Mouse (Mus musculus): ENCODE data around the gene Sfxn4.

Sfxn4 gene

DNA sequence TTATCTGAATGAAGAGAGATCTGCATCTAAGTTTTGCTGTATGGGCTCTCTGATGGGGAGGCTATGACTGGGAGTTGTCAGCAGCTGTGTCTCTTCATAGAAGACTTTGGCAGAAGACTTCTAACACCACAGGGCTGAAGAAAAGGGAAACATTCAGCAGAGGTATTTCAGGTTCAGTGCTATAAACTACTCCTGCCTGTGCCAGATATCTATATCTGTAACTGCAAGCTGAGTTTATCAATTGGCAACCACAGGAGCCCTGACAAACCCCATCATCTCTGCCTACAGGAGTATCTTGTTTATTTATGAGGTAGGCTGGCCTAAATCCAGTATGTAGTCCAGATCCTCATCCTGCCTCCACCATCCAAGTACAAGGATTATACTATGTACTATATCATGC is 18.0 kb downstream of the Sfxn4 start:
- DNase-seq (ENCODE audit: extremely low read depth, low read depth, low spot score), result no peak

- no peak for DNase-seq (ENCODE audit: extremely low read depth, low read depth, low spot score)
These were observed 23.5 kb downstream of the Sfxn4 start for GRCm38 (mm10) chr19:60837747-60838146.

GRCm38 (mm10) chr19:60818677-60819076 is 42.6 kb downstream of the Sfxn4 start:
- DNase-seq (ENCODE audit: extremely low read depth, low read depth, low spot score), result no peak

- DNase-seq (ENCODE audit: extremely low read depth, low read depth, low spot score), result no peak
These were observed 48.1 kb downstream of the Sfxn4 start for GRCm38 (mm10) chr19:60813133-60813532.

DNA sequence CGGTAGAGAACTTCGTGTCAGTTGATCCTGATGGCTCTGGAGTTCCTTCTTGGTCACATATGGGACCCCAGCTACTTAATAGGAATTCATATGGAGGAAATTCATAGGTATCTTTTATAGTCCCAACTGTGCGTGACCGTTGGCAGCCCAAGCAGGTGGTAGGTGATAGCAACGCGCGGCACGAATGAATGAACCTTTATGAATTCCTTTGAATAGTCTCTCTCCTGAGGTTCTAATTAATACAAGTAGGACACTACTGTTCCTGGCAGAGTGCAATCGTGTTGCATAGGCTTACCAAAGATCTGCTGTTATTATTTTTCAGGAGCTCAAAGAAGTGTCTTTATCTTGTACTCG is 49.3 kb downstream of the Sfxn4 start:
- DNase-seq (ENCODE audit: extremely low read depth, low read depth, low spot score), result no peak

- DNase-seq (ENCODE audit: extremely low read depth, low read depth, low spot score), result peak; percentile 8
These were observed 49.9 kb downstream of the Sfxn4 start, which contains the start of gene Fam45a for GRCm38 (mm10) chr19:60811098-60812035. Gene Fam45a, plus strand, starts transcription at chr19:60811585.

GRCm38 (mm10) chr19:60809927-60810326 is 51.4 kb downstream of the Sfxn4 start:
- DNase-seq (ENCODE audit: extremely low read depth, low read depth, low spot score), result no peak

DNA sequence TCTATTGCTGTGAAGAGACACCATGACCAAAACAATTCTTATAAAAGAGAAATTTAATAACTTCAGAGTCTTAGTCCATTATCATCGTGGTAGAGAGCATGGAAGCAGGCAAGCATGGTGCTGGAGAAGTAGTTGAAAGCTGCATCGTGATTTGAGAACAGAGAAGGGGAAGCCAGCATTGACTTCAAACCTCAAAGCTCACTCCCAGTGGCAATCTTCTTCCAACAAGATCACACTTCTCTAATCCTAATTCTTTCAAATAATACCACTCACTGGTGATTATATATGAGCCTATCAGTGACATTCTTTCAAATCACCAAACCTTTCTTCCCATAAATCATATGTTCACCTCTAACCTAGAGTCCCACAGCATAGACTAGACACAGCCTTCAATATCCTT is 56.4 kb downstream of the Sfxn4 start:
- DNase-seq (ENCODE audit: extremely low read depth, low read depth, low spot score), result no peak

DNA sequence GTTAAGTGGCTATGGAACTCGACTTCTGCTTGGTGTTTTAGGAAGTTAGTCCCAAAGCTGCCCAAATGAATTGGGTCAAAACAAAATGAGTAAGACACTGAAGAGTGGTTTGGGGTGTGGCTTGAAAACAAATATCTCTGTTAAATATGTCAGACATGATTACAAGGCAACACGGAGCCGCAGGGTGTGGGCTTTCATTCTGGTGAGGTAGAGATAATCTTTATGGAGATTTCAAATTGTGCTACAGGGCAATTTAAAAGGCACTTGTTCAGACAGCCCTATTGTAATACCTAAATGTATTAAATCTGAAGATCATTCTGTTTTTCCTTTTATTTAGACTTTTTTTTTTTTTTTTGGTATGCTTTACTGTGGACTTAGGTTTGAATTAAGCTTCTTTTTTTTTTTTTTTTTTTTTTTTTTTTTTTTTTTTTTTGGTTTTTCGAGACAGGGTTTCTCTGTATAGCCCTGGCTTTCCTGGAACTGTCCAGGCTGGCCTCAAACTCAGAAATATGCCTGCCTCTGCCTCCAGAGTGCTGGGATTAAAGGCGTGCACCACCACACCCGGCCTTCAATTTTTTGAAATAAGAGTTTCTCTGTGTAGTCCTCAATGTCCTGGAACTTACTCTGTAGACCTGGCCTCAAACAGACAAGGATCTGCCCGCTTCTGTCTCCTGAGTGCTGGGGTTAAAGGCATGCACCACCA is 61.3 kb downstream of the Sfxn4 start:
- DNase-seq (ENCODE audit: extremely low read depth, low read depth, low spot score), result no peak

DNA sequence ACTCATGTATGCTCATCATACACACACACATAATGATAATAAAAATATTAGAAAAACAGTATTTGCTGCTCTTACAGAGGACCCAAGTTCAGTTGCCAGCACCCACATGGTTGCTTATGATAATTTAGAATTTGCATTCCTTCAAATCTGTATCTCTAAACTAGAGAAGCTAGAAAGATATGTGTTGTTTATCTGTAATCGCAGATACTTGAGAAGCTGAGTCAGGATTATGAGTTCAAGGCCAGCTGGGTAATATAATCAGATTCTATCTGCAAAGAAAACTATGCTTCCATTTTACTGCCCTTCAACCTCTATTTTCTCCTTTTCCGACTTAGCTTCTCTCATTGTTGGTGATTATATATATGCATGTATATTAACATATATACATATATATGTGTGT is 63.9 kb downstream of the Sfxn4 start:
- no peak for DNase-seq (ENCODE audit: extremely low read depth, low read depth, low spot score)

GRCm38 (mm10) chr19:60795244-60795643 is 66.0 kb downstream of the Sfxn4 start:
- peak; percentile 81 for DNase-seq (ENCODE audit: extremely low read depth, low read depth, low spot score)

DNA sequence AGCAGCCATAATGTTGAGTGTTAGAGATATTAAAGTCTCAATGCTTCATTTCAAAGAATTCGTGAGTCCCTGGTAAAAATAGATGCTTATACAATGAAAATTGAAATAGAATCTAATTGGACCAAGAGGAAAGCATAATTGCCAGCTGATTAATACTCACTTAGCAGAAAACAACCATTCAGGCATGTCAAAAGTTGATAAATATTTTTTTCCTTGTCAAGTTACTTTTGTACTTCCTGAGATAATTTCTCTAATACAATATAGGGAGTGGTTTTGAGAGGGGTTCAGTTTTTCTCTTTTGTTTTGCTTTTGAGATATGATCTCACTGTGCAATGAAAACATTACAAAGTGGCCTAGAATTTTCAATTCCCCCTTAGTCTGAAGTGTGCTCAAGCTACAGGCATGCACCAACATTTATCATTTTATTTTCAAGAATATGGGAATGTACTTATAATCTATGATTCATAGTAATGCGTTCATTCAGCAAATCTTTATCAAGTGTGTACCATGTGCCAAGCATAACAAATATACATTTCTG is 68.0 kb downstream of the Sfxn4 start:
- no peak for DNase-seq (ENCODE audit: extremely low read depth, low read depth, low spot score)

DNA sequence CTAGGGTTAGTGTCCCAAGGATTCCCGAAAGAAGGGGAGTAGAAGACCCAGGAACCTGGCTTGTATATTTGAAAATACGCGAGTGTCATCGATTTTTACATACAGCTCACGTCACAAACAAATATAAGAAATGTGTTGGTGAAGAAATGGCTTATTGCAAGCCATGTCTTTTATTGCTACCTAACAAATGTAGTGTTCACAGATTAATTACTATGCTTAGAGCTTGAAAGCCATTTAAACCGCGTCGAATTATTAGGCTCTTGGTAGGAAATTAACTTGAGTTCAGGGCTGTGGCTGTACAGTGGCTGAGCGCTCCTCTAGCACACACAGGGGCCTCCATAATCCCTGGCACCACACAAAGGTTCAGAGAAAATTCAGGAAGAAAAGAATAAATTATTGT is 70.1 kb downstream of the Sfxn4 start:
- no peak for DNase-seq (ENCODE audit: extremely low read depth, low read depth, low spot score)

DNA sequence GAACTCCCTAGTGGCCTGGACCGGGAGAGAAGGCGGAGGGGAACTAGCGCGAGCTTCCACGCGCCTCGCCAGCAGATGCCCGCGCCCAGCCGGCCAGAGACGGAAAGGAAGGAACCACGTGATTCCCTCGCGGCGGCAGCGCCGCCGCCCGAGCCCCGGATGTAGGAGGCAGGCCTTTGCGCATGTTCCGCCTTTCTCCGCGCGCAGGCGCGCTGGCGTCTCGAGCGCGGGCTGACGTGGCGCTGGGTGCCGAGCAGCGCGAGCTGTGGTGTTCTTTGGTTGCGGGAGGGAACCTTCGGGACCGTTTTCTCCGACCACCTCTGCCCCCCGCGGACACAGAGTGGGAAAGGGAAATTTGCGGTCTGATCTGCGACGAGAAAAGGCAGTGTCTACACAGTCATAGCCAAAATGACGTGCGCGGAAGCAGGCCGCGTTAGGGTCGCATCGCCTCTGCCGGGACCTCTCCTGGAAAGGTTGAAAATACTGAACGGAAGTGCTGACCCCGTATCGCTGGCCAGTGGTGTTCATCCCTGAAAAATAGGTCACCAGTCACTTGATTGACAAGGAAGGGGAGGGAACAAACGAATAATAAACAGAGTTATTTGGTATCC is 70.6 kb downstream of the Sfxn4 start, which contains the start of gene Eif3a:
TSS of gene Eif3a (minus strand) at position 108 of the 611 bp plus-strand sequence.
- DNase-seq (ENCODE audit: extremely low read depth, low read depth, low spot score), result no peak

DNA sequence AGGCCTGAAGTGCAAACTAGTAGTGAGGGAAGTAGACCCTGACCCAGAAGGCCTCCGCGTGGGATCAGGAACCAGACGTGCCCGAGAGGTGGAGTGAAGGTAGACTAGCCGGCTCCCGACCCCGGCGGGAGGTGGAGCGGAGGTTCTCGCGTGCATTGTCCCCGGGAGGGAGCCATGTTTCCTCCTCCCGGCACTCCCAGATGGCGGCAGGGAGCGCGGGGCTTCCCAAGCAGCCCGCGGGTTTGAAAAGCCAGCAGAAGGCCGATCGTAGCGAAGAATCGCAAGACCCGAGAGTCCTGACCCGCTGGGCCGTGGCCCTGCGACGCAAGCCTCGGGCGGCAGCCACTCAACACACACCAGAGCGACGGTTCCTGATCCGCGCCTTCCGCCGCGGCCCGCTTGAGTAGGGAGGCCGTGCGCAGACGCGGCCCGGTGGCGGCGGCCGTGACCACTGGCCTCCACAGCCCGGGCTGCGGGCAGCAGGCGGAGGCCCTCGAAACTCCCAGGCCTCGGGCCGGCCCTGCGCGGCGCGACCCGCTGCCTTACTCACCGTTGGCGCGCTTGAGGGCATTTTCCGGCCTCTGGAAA is 71.3 kb downstream of the Sfxn4 start:
- DNase-seq (ENCODE audit: extremely low read depth, low read depth, low spot score), result no peak

GRCm38 (mm10) chr19:60789452-60789851 is 71.8 kb downstream of the Sfxn4 start:
- DNase-seq (ENCODE audit: extremely low read depth, low read depth, low spot score), result no peak

- no peak for DNase-seq (ENCODE audit: extremely low read depth, low read depth, low spot score)
These were observed 72.9 kb downstream of the Sfxn4 start for GRCm38 (mm10) chr19:60788214-60788960.

DNA sequence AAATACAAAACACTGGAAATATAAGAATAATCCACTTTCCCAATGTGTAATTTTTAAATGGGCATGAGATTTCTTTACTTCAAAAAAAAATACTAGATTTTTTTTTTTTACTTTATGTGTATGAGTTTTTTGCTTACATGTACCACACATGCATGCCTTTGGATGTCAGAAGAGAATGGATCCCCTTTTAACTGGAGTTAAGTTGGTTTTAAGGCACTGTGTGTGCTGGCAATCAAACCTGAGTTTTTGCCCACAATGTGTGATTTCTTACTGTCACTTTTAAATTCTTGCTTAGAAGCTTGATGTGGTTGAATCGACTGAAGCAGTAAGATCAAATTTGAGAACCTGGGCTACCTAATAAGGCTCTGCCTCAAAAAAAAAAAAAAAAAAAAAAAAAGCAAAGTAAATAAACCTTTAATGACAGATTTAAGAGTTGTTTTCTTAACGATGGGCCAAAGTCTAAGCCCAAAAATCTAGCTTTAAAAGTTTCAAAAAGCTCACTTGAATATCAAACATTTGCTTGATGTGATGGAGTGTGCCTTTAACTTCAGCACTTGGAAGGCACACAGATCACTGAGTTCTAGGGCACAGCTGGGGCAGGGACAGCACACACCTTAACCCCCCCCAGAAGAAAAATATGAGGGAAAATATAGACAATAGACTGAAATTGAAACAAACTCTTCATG is 73.7 kb downstream of the Sfxn4 start:
- DNase-seq (ENCODE audit: extremely low read depth, low read depth, low spot score), result no peak
